Mouse (Mus musculus) limb, embryonic 12.5 days (tissue): ENCODE results near the gene Hist1h3b. TPM values are rescaled to one million over a fixed set of nuclear protein-coding genes. Genes with fewer than 3 reads are reported as not detected.
"Not testable (repeated sequence)": the region's sequence is repeated elsewhere in the genome, so short reads cannot be mapped to it uniquely, and the experiment has no call there.

Experiments used
- ATAC-seq: fragments of 200-750 bp; cut with Nextera tagmentation; 2 replicates; pipeline ENCODE4 v1.8.0; 2017; ENCODE audit warnings: low read depth, moderate TSS enrichment; ENCODE audit not compliant: insufficient number of reproducible peaks, insufficient read depth, low FRiP score, low TSS enrichment
- H3K27ac ChIP-seq: fragments of 300-500 bp; sonication (generic); 2 replicates; pipeline ENCODE4 v1.5.1; 2016; ENCODE audit warnings: mild to moderate bottlenecking, moderate library complexity
- H3K27me3 ChIP-seq: fragments of 300-500 bp; sonication (generic); 2 replicates; pipeline ENCODE4 v1.6.1; 2016; ENCODE audit warnings: mild to moderate bottlenecking, moderate library complexity
- H3K36me3 ChIP-seq: fragments of 300-500 bp; sonication (generic); 2 replicates; pipeline ENCODE4 v1.6.1; 2016; ENCODE audit warnings: mild to moderate bottlenecking, moderate library complexity
- H3K4me1 ChIP-seq: fragments of 300-500 bp; sonication (generic); replicated peaks from 2 replicates; pipeline ENCODE4 v1.6.1; 2016
- H3K4me2 ChIP-seq: fragments of 300-500 bp; sonication (generic); 2 replicates; pipeline ENCODE4 v1.6.1; 2016; ENCODE audit warnings: mild to moderate bottlenecking, moderate library complexity
- H3K4me3 ChIP-seq: fragments of 300-500 bp; sonication (generic); replicated peaks from 2 replicates; pipeline ENCODE4 v1.5.1; 2016; ENCODE audit warnings: mild to moderate bottlenecking
- H3K9ac ChIP-seq: fragments of 300-500 bp; sonication (generic); replicated peaks from 2 replicates; pipeline ENCODE4 v1.6.1; 2016; ENCODE audit warnings: mild to moderate bottlenecking, moderate library complexity
- H3K9me3 ChIP-seq: fragments of 300-500 bp; sonication (generic); 2 replicates; pipeline ENCODE4 v1.6.1; 2016; ENCODE audit warnings: mild to moderate bottlenecking, moderate library complexity
- WGBS: fragments of 180-500 bp; shearing (Covaris S2); methylation state at CpG from one replicate; pipeline ENCODE4 v1.1.7; 2016; 5-methylcytosine and 5-hydroxymethylcytosine counted together
- polyA plus RNA-seq: library from polyadenylated mRNA; unstranded; fragments of >200 nt; fragmentation: Nextera tagmentation; extraction: Ambion mirVana; gene quantifications from 2 replicates; pipeline ENCODE4 v1.2.1, GENCODE M21; 2016

The Hist1h3b gene
- polyA plus RNA-seq, 1 experiment from 2014 or later = 30.1 TPM

- 3% methylated on average over 13 of the region's 13 CpGs for WGBS
- H3K27ac ChIP-seq = peak overlapping the region; percentile 99
- no peak for ATAC-seq
- peak overlapping the region; percentile 66 for H3K9ac ChIP-seq
- peak overlapping the region; percentile 43 for H3K4me3 ChIP-seq
- H3K36me3 ChIP-seq = no peaks in the 10 kb centered on the region
- peaks cover 25% of the 10 kb centered on the region; the same call in 1 of the 2 replicates for H3K4me1 ChIP-seq
- H3K9me3 ChIP-seq = no peaks in the 10 kb centered on the region
- peak overlapping the region; percentile 66 for H3K4me2 ChIP-seq
- H3K27me3 ChIP-seq = no peaks in the 10 kb centered on the region
Measured at GRCm38 (mm10) chr13:23747081-23747891, 4.8 kb upstream of the Hist1h3b start.

GRCm38 (mm10) chr13:23747892-23748288, 4.2 kb upstream of the Hist1h3b start:
- Histone ChIP-seq H3K4me3 (peak overlapping the region; percentile 13), H3K36me3 (no peaks in the 10 kb centered on the region), H3K9ac (peak overlapping the region; percentile 66; the same call in 1 of the 2 replicates), H3K4me2 (peak overlapping the region; percentile 66), H3K4me1 (peaks cover 25% of the 10 kb centered on the region), H3K27me3 (no peaks in the 10 kb centered on the region), H3K27ac (peak overlapping the region; percentile 99), H3K9me3 (no peaks in the 10 kb centered on the region)
- 12% methylated on average over 4 of the region's 4 CpGs for WGBS
- ATAC-seq = no peak

GRCm38 (mm10) chr13:23749563-23750121, 2.4 kb upstream of the Hist1h3b start:
- H3K4me3 ChIP-seq = no peak overlapping the region
- no peaks in the 10 kb centered on the region for H3K27me3 ChIP-seq
- no peaks in the 10 kb centered on the region for H3K9me3 ChIP-seq
- 93% methylated on average over 5 of the region's 5 CpGs for WGBS
- no peak overlapping the region for H3K4me2 ChIP-seq
- H3K4me1 ChIP-seq = peaks cover 21% of the 10 kb centered on the region
- no peak overlapping the region for H3K9ac ChIP-seq
- no peaks in the 10 kb centered on the region for H3K36me3 ChIP-seq
- H3K27ac ChIP-seq = peak overlapping the region; percentile 90
- ATAC-seq = no peak

GRCm38 (mm10) chr13:23750839-23751477, 1.1 kb upstream of the Hist1h3b start, which contains the start of gene Hist1h2ab:
TSS of gene Hist1h2ab (plus strand) at chr13:23751126.
- WGBS = under 1% methylated on average over 33 of the region's 47 CpGs
- not testable (repeated sequence) for H3K27me3 ChIP-seq, H3K36me3 ChIP-seq, H3K9me3 ChIP-seq
- ATAC-seq = peak; percentile 54; the same call in 1 of the 2 replicates
- peak within 1 kb of the TSS; percentile 43 for H3K4me3 ChIP-seq
- H3K4me1 ChIP-seq = peaks cover 20% of the 10 kb centered on the region
- H3K27ac ChIP-seq = peak within 1 kb of the TSS; percentile 97
- H3K9ac ChIP-seq = peak within 1 kb of the TSS; percentile 64
- H3K4me2 ChIP-seq = peak within 1 kb of the TSS; percentile 60

GRCm38 (mm10) chr13:23751478-23751956, 550 bp upstream of the Hist1h3b start:
- peak overlapping the region; percentile 64 for H3K9ac ChIP-seq
- no peak for ATAC-seq

GRCm38 (mm10) chr13:23752742-23753172, 690 bp downstream of the Hist1h3b start:
- Histone ChIP-seq H3K4me2 (peak overlapping the region; percentile 60), H3K9ac (peak overlapping the region; percentile 66), H3K9me3 (no peaks in the 10 kb centered on the region), H3K27ac (peak overlapping the region; percentile 91), H3K36me3 (no peaks in the 10 kb centered on the region), H3K27me3 (no peaks in the 10 kb centered on the region), H3K4me1 (peaks cover 17% of the 10 kb centered on the region), H3K4me3 (peak overlapping the region; percentile 34)
- no peak for ATAC-seq
- 5% methylated on average over 6 of the region's 6 CpGs for WGBS

More at GRCm38 (mm10) chr13:23751478-23751956, 550 bp upstream of the Hist1h3b start:
- Histone ChIP-seq H3K27me3 (no peaks in the 10 kb centered on the region), H3K4me1 (peaks cover 20% of the 10 kb centered on the region), H3K27ac (peak overlapping the region; percentile 97), H3K4me2 (peak overlapping the region; percentile 60), H3K4me3 (peak overlapping the region; percentile 43), H3K9me3 (no peaks in the 10 kb centered on the region), H3K36me3 (no peaks in the 10 kb centered on the region)
- under 1% methylated on average over 11 of the region's 11 CpGs for WGBS

- Histone ChIP-seq H3K9ac (no peak overlapping the region; the same call in 1 of the 2 replicates), H3K9me3 (no peaks in the 10 kb centered on the region), H3K27ac (peak overlapping the region; percentile 91), H3K4me1 (peaks cover 10% of the 10 kb centered on the region), H3K4me2 (peak overlapping the region; percentile 60), H3K4me3 (peak overlapping the region; percentile 34; the same call in 1 of the 2 replicates), H3K36me3 (no peaks in the 10 kb centered on the region), H3K27me3 (no peaks in the 10 kb centered on the region)
- WGBS = 66% methylated on average over 4 of the region's 4 CpGs
- ATAC-seq = no peak
Measured at GRCm38 (mm10) chr13:23753314-23754078, 1.4 kb downstream of the Hist1h3b start.

- H3K4me3 ChIP-seq = no peak overlapping the region
- H3K27me3 ChIP-seq = no peaks in the 10 kb centered on the region
- ATAC-seq = no peak
- 0 out of 2 replicates have a peak overlapping the region, but pooled peaks have one; percentile 17 for H3K27ac ChIP-seq
- H3K9ac ChIP-seq = no peak overlapping the region
- peaks cover 12% of the 10 kb centered on the region for H3K4me1 ChIP-seq
- H3K4me2 ChIP-seq = no peak overlapping the region
- no peaks in the 10 kb centered on the region for H3K36me3 ChIP-seq
- no peaks in the 10 kb centered on the region for H3K9me3 ChIP-seq
Measured at GRCm38 (mm10) chr13:23755000-23755399, 2.9 kb downstream of the Hist1h3b start.

- WGBS = 1% methylated on average over 19 of the region's 22 CpGs
Measured at GRCm38 (mm10) chr13:23756790-23757189, 4.7 kb downstream of the Hist1h3b start, which contains the start of gene Hist1h4b. TSS of gene Hist1h4b (plus strand) at chr13:23757013.

GRCm38 (mm10) chr13:23757211-23757773, 5.2 kb downstream of the Hist1h3b start:
- H3K36me3 ChIP-seq = no peaks in the 10 kb centered on the region
- WGBS = 2% methylated on average over 17 of the region's 23 CpGs
- H3K27me3 ChIP-seq = no peaks in the 10 kb centered on the region
- H3K9me3 ChIP-seq = no peaks in the 10 kb centered on the region
- peak overlapping the region; percentile 43 for H3K4me3 ChIP-seq
- peak overlapping the region; percentile 65 for H3K9ac ChIP-seq
- H3K4me1 ChIP-seq = peaks cover 16% of the 10 kb centered on the region
- H3K27ac ChIP-seq = peak overlapping the region; percentile 96
- ATAC-seq = peak; percentile 10; the same call in 1 of the 2 replicates
- peak overlapping the region; percentile 79 for H3K4me2 ChIP-seq

More at GRCm38 (mm10) chr13:23756790-23757189, 4.7 kb downstream of the Hist1h3b start, which contains the start of gene Hist1h4b:
- Histone ChIP-seq H3K4me3 (peak within 1 kb of the TSS; percentile 43), H3K4me1 (peaks cover 16% of the 10 kb centered on the region), H3K27me3 (no peaks in the 10 kb centered on the region), H3K9ac (peak within 1 kb of the TSS; percentile 65), H3K27ac (peak within 1 kb of the TSS; percentile 96), H3K36me3 (no peaks in the 10 kb centered on the region), H3K9me3 (no peaks in the 10 kb centered on the region), H3K4me2 (peak within 1 kb of the TSS; percentile 79)
- ATAC-seq = peak; percentile 72
